Mouse (Mus musculus): ENCODE results near the gene Tbrg4. TPM values are rescaled to one million over a fixed set of nuclear protein-coding genes. Genes with fewer than 3 reads are reported as not detected.
A peak's percentile ranks its signal among the peaks of the same experiment; 100 is the strongest.

Gene Tbrg4
- polyA plus RNA-seq, 1 experiment from 2014 or later = 38.8 TPM

DNA sequence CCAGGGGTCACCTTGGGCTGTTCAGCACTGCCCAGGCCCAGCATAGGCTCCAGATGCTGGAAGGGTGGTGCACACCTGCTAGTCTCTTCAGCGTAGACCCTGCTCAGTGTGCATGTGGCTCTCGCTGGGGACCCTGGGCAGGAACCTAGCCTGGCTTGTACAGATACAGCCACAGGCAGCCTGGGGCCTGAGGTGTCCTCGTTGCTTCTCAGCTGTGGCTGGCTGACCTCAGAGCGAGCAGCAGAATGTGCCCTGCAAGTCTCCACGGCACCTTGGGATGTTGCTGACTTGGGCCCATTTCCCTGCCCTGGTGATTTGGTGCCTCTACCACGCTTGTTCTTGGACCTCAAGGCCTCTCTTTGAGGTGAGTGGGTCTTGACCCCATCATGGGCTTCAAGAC lies 26.0 kb downstream of the Tbrg4 start:
- 76% methylated on average over 6 of the region's 6 CpGs for WGBS
- no peak overlapping the region for H3K4me2 ChIP-seq
- no peak overlapping the region for H3K4me3 ChIP-seq
- no peak overlapping the region for H3K9ac ChIP-seq
- H3K4me1 ChIP-seq (replicated peaks) = peaks cover 51% of the 10 kb centered on the region
- no peak overlapping the region for H3K27ac ChIP-seq
- no peaks in the 10 kb centered on the region for H3K9me3 ChIP-seq (replicated peaks)
- ATAC-seq (replicated peaks; ENCODE audit: insufficient number of reproducible peaks, insufficient read depth, low FRiP score, low read depth) = no peak
- H3K36me3 ChIP-seq = peaks cover 19% of the 10 kb centered on the region; the same call in 1 of the 2 replicates
- peaks cover 35% of the 10 kb centered on the region for H3K27me3 ChIP-seq

DNA sequence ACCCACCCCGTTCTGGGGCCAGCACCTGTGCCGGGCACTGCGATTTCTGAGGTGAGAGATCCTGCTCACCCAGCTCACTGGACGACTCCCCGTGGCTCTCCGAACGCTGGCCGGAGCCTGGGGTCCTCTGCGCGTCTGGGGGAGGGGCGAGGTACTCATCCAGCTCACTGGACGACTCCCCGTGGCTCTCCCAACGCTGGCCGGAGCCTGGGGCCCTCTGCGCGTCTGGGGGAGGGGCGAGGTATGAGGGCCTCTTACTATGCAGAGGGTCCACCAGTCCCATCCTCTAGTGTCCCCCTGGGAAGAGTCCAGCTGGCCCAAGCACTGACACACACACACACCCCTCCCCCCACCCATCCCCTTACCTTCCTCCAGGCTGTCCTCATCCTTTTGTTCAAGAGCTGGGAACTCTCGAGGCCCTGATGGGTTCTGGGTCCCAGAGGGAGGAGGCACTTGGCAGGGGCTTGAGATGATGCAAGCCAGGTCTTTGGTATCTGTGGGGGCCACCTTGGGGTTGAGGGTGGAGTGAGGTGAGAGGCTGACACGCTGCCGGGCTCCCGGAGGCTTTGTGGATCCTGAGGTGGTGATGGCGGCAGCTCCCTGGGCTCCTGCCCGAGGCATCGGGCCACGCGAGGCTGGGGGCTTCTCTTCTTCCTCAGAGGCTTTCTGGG lies 26.7 kb downstream of the Tbrg4 start:
- Histone ChIP-seq H3K4me3 (no peak overlapping the region), H3K9ac (no peak overlapping the region), H3K9me3 (replicated peaks) (no peaks in the 10 kb centered on the region), H3K4me2 (no peak overlapping the region), H3K27me3 (peaks cover 31% of the 10 kb centered on the region), H3K36me3 (peaks cover 24% of the 10 kb centered on the region; the same call in 1 of the 2 replicates), H3K4me1 (replicated peaks) (peaks cover 51% of the 10 kb centered on the region), H3K27ac (no peak overlapping the region)
- no peak for ATAC-seq (replicated peaks; ENCODE audit: insufficient number of reproducible peaks, insufficient read depth, low FRiP score, low read depth)
- WGBS = 20% methylated on average over 27 of the region's 27 CpGs

DNA sequence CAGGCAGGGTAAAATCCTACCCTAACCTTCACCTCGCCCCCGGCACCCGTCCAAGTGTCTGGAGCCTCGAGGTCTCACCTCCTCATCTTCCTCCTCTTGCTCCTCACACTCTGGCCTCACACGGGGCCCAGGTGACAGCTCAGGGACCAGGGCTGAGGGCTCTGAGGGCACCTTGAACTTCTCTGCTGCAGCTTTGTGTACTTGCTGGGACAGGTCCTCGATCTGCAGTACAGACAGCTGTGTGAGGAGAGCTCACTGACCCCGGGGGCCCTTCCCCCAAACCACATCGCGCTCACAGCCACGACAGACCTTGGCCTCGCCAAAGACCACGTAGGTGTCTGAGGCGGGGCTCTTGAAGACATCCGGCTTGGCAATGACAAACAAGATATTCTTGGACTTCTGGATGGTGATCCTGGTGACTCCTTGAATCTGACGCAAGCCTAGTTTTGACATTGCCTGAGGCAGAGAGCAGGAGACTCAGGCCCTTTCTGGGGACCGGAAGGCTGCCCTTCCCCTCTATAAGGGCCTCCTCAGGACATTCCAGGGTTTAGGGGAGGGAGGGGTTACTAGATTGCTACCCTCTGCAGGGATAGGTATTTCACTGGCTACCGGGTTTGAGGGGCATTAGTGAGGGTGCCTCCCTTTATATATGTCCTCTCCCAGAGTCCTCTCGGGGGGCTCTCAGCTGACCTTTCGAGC lies 27.5 kb downstream of the Tbrg4 start:
- no peak overlapping the region for H3K4me2 ChIP-seq
- no peak overlapping the region for H3K9ac ChIP-seq
- 57% methylated on average over 19 of the region's 19 CpGs for WGBS
- no peak overlapping the region for H3K27ac ChIP-seq
- peaks cover 44% of the 10 kb centered on the region for H3K4me1 ChIP-seq (replicated peaks)
- peaks cover 31% of the 10 kb centered on the region for H3K27me3 ChIP-seq
- H3K36me3 ChIP-seq = peaks cover 31% of the 10 kb centered on the region; the same call in 1 of the 2 replicates
- H3K4me3 ChIP-seq = no peak overlapping the region
- no peaks in the 10 kb centered on the region for H3K9me3 ChIP-seq (replicated peaks)
- no peak for ATAC-seq (replicated peaks; ENCODE audit: insufficient number of reproducible peaks, insufficient read depth, low FRiP score, low read depth)

DNA sequence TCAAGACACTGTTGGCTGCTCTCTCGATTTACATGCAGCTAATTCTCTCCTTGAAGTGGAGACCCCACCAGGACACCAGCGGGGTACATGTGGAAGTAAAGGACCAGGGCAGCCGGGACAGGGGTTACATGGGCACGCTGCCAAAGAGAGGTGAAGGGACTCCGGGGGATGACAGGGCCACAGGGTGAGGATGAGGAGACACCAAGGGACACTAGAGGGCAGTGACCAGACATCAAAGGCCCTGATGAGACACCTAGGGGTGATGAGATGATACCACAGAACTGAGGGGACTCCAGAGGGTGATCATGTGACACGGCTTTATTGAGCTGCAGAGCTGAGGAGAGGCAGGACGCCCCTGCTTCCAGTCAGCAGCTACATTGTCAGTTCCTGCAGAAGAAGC lies 28.3 kb downstream of the Tbrg4 start:
- no peak overlapping the region for H3K9ac ChIP-seq
- H3K36me3 ChIP-seq = peaks cover 39% of the 10 kb centered on the region; the same call in 1 of the 2 replicates
- no peak overlapping the region for H3K27ac ChIP-seq
- no peak for ATAC-seq (replicated peaks; ENCODE audit: insufficient number of reproducible peaks, insufficient read depth, low FRiP score, low read depth)
- no peaks in the 10 kb centered on the region for H3K9me3 ChIP-seq (replicated peaks)
- WGBS = 61% methylated on average over 7 of the region's 7 CpGs
- H3K27me3 ChIP-seq = peaks cover 28% of the 10 kb centered on the region
- no peak overlapping the region for H3K4me3 ChIP-seq
- peaks cover 41% of the 10 kb centered on the region for H3K4me1 ChIP-seq (replicated peaks)
- H3K4me2 ChIP-seq = no peak overlapping the region

DNA sequence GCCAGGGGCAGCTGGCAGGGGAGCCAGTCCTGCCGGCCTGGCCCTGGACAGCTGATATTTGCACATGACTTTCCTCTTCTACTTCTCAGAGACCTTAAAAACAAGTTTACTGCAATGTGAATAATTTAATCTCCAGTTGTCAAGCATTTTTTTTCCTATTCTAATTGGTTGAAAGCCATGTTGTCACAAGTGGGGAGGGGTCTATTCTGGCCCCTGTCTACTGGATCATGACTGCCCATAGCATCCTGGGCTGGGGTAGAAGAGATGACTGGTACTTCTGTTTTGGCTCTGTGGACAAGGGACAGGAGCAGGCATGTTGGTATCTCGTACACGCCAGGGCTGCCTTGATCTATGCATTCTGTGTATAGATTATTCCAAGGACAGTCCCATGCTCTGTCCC lies 29.3 kb downstream of the Tbrg4 start:
- Histone ChIP-seq H3K9me3 (replicated peaks) (no peaks in the 10 kb centered on the region), H3K27me3 (peaks cover 19% of the 10 kb centered on the region), H3K4me3 (no peak overlapping the region), H3K27ac (no peak overlapping the region), H3K36me3 (peaks cover 48% of the 10 kb centered on the region; the same call in 1 of the 2 replicates), H3K4me2 (no peak overlapping the region), H3K4me1 (replicated peaks) (peaks cover 41% of the 10 kb centered on the region), H3K9ac (no peak overlapping the region)
- ATAC-seq (replicated peaks; ENCODE audit: insufficient number of reproducible peaks, insufficient read depth, low FRiP score, low read depth) = no peak
- 84% methylated on average over 3 of the region's 3 CpGs for WGBS

DNA sequence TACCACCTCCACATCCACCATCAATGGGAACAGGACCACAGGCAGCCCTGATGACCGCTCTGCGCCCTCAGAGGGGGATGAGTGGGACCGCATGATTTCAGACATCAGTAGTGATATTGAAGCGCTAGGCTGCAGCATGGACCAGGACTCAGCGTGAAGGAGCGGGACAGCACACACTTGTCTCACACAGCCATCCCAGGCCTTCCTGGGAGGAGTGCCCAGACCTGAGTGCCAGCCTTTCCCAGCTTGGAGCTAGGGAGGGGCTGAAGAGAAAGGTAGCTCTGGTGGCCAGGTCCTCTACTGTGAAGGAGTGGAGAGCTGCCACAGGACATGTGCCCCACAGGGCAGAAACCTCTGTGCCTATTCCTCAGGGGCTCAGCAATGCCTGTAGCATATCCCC lies 29.7 kb downstream of the Tbrg4 start:
- Histone ChIP-seq H3K9me3 (replicated peaks) (no peaks in the 10 kb centered on the region), H3K27ac (no peak overlapping the region), H3K4me1 (replicated peaks) (peaks cover 41% of the 10 kb centered on the region), H3K27me3 (peaks cover 15% of the 10 kb centered on the region), H3K9ac (no peak overlapping the region), H3K4me3 (no peak overlapping the region), H3K4me2 (no peak overlapping the region), H3K36me3 (peaks cover 52% of the 10 kb centered on the region; the same call in 1 of the 2 replicates)
- no peak for ATAC-seq (replicated peaks; ENCODE audit: insufficient number of reproducible peaks, insufficient read depth, low FRiP score, low read depth)
- 95% methylated on average over 6 of the region's 6 CpGs for WGBS

DNA sequence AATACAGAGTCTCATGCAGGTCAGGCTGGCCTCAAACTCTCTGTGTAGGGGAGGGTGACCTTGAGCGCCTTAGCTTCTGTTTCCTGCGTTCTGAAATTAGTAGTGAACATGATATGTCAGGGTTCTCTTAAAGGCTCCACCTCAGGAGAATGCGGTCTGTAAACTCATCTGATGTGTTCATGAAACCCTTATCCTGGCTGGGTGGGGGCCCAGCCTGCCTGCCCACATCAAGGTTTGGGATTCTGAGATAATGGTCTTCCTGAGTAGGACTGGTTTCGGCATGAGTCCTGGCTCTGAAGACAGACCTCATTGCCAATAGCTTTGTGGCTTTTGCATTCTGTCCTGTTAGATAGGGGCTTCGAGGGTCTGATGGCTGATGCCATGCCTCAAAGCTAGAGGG lies 30.5 kb downstream of the Tbrg4 start:
- Histone ChIP-seq H3K27ac (peak overlapping the region; percentile 30; the same call in 1 of the 2 replicates), H3K36me3 (peaks cover 61% of the 10 kb centered on the region; the same call in 1 of the 2 replicates), H3K4me3 (no peak overlapping the region), H3K9me3 (replicated peaks) (no peaks in the 10 kb centered on the region), H3K9ac (no peak overlapping the region), H3K27me3 (peaks cover 6% of the 10 kb centered on the region; the same call in 1 of the 2 replicates), H3K4me2 (no peak overlapping the region), H3K4me1 (replicated peaks) (peaks cover 41% of the 10 kb centered on the region)
- 56% methylated on average over 5 of the region's 5 CpGs for WGBS
- ATAC-seq (replicated peaks; ENCODE audit: insufficient number of reproducible peaks, insufficient read depth, low FRiP score, low read depth) = no peak

DNA sequence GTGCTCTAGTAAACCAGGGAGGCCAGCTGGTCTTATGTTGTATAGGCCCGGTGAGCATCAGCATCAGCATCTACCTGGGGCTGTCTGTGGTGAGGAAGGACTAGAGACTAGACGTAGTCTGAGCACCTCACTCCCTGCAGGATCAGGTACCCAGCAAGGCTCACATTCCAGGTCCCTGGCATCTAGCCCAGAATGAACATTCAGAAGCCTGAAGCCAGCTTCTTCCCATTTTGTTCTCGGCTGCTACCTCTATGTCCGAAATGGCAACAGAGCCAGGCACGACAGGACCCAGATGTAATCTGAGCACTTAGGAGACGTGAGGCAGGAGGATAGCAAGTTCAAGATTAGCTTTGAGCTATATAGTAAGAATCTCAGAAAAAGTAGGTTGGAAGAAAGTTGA lies 31.0 kb downstream of the Tbrg4 start:
- peak overlapping the region; percentile 30; the same call in 1 of the 2 replicates for H3K27ac ChIP-seq
- peaks cover 2% of the 10 kb centered on the region; the same call in 1 of the 2 replicates for H3K27me3 ChIP-seq
- WGBS = 43% methylated on average over 6 of the region's 6 CpGs
- H3K4me2 ChIP-seq = no peak overlapping the region
- no peak overlapping the region for H3K9ac ChIP-seq
- no peak overlapping the region for H3K4me3 ChIP-seq
- H3K4me1 ChIP-seq (replicated peaks) = peaks cover 39% of the 10 kb centered on the region
- H3K36me3 ChIP-seq = peaks cover 66% of the 10 kb centered on the region; the same call in 1 of the 2 replicates
- no peaks in the 10 kb centered on the region for H3K9me3 ChIP-seq (replicated peaks)
- no peak for ATAC-seq (replicated peaks; ENCODE audit: insufficient number of reproducible peaks, insufficient read depth, low FRiP score, low read depth)

DNA sequence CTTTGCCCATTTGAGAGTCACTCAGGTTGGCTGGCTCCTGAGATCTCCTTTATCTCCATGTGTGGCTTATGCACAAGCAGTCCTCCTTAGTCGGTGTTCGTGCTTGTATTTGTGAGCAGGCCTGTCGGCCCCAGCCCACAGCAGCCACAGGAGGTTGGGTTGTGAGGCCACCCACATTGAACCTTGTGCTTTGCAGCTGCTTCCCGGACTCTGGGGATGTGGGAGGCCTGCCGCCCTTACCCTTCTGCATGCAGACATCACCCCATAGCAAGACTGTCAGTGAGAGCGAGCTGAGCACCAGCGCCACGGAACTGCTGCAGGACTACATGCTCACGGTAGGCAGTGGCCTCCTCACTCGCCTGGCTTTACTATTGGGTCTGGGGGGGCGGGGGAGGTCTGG lies 32.5 kb downstream of the Tbrg4 start:
- ATAC-seq (replicated peaks; ENCODE audit: insufficient number of reproducible peaks, insufficient read depth, low FRiP score, low read depth) = no peak
- H3K4me1 ChIP-seq (replicated peaks) = peaks cover 25% of the 10 kb centered on the region
- 81% methylated on average over 11 of the region's 11 CpGs for WGBS

DNA sequence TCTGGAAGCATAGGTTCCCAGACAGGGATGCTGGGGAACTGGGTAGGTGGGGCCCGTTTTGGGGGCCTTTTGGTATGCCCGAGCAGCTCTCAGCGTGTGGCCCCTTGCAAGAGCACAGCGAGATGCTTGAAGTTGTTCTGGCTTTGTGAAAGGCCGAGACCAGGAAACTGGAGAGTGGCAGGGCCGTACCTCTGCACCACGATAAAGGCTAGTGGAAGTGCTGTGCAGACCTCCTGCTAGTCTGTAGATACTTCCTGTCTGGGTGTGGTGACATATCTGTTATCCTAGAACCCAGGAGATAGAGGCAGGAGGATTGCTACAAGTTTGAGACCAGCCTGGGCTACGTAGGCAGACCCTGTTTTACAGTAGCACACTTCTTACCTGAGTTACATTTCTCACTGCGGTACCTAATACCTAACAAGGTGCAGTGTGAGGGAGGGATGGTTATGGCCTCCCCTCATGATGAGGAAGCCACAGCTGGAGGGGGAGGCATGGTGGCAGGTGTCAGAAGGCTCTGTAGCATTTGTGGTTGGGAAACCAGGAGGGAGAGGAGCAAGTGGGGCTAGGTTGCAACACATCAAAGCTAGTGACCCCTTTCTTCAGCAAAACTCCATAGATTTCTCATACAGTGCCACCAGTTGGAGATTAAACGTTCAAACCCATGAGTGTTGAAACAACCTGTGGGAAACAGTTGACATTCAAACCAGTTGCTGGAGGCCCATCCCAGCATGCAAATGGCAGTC lies 34.8 kb downstream of the Tbrg4 start:
- Histone ChIP-seq H3K4me2 (no peak overlapping the region), H3K4me3 (no peak overlapping the region), H3K9ac (no peak overlapping the region), H3K27me3 (no peaks in the 10 kb centered on the region), H3K9me3 (replicated peaks) (no peaks in the 10 kb centered on the region), H3K36me3 (peaks cover 59% of the 10 kb centered on the region; the same call in 1 of the 2 replicates), H3K27ac (no peak overlapping the region), H3K4me1 (replicated peaks) (peaks cover 31% of the 10 kb centered on the region)
- no peak for ATAC-seq (replicated peaks; ENCODE audit: insufficient number of reproducible peaks, insufficient read depth, low FRiP score, low read depth)
- 78% methylated on average over 10 of the region's 10 CpGs for WGBS

More for the DNA sequence above, 32.5 kb downstream of the Tbrg4 start:
- Histone ChIP-seq H3K27ac (no peak overlapping the region), H3K36me3 (peaks cover 74% of the 10 kb centered on the region; the same call in 1 of the 2 replicates), H3K4me3 (no peak overlapping the region), H3K27me3 (no peaks in the 10 kb centered on the region), H3K4me2 (no peak overlapping the region), H3K9ac (no peak overlapping the region), H3K9me3 (replicated peaks) (no peaks in the 10 kb centered on the region)

DNA sequence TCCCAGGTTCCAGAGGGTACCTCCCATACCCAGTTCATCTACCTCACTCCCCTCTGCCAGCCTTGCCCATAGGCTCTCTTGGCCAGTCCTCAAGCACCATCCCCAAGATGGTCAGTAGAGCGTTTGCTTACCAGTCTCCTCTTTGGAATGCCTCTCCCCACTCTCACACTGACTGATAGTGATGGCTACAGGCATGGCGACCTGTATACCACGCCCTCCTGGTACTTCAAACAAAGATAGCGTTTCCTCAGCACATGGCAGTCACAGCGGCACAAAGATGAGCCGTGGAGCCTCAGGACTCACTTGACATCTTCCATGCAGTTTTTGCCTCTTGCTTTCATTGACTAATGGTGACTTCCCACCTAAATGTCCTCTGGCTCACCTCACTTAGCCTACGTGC lies 36.0 kb downstream of the Tbrg4 start:
- WGBS = 80% methylated on average over 7 of the region's 7 CpGs
- ATAC-seq (replicated peaks; ENCODE audit: insufficient number of reproducible peaks, insufficient read depth, low FRiP score, low read depth) = no peak
- no peaks in the 10 kb centered on the region for H3K27me3 ChIP-seq
- H3K4me1 ChIP-seq (replicated peaks) = peaks cover 26% of the 10 kb centered on the region
- H3K36me3 ChIP-seq = peaks cover 66% of the 10 kb centered on the region; the same call in 1 of the 2 replicates
- no peaks in the 10 kb centered on the region for H3K9me3 ChIP-seq (replicated peaks)
- no peak overlapping the region for H3K4me3 ChIP-seq
- H3K4me2 ChIP-seq = no peak overlapping the region
- H3K27ac ChIP-seq = no peak overlapping the region
- no peak overlapping the region for H3K9ac ChIP-seq

Measured in heart, embryonic 15.5 days (tissue).